Mouse (Mus musculus) heart, embryonic 10.5 days (tissue): ENCODE measurements around the gene Parp16. TPM values are rescaled to one million over a fixed set of nuclear protein-coding genes. Genes with fewer than 3 reads are reported as not detected.
A peak's percentile ranks its signal among the peaks of the same experiment; 100 is the strongest.

Experiments used
- DNase-seq: peaks from one replicate; pipeline ENCODE4 v3.0.0-alpha.2; 2017; ENCODE audit warnings: low spot score
- H3K27ac ChIP-seq: fragments of 300-500 bp; sonication (generic); 2 replicates; pipeline ENCODE4 v1.5.1; 2016; ENCODE audit warnings: mild to moderate bottlenecking
- H3K27me3 ChIP-seq: fragments of 300-500 bp; sonication (generic); 2 replicates; pipeline ENCODE4 v1.6.1; 2016; ENCODE audit warnings: mild to moderate bottlenecking; ENCODE audit not compliant: poor library complexity, insufficient read depth, severe bottlenecking
- H3K36me3 ChIP-seq: fragments of 300-500 bp; sonication (generic); 2 replicates; pipeline ENCODE4 v1.6.1; 2016; ENCODE audit warnings: mild to moderate bottlenecking, moderate library complexity
- H3K4me1 ChIP-seq: fragments of 300-500 bp; sonication (generic); 2 replicates; pipeline ENCODE4 v1.6.1; 2016; ENCODE audit warnings: mild to moderate bottlenecking
- H3K4me3 ChIP-seq: fragments of 300-500 bp; sonication (generic); 2 replicates; pipeline ENCODE4 v1.5.1; 2016; ENCODE audit warnings: mild to moderate bottlenecking, moderate library complexity
- H3K9me3 ChIP-seq: fragments of 300-500 bp; sonication (generic); 2 replicates; pipeline ENCODE4 v1.6.1; 2016; ENCODE audit warnings: mild to moderate bottlenecking, moderate library complexity
- WGBS: fragments of 180-500 bp; shearing (Covaris S2); methylation state at CpG from one replicate; pipeline ENCODE4 v1.1.7; 2016; 5-methylcytosine and 5-hydroxymethylcytosine counted together
- polyA plus RNA-seq: library from polyadenylated mRNA; unstranded; fragments of >200 nt; fragmentation: Nextera tagmentation; extraction: Ambion mirVana; gene quantifications from 2 replicates; pipeline ENCODE4 v1.2.1, GENCODE M21; 2016

Gene Parp16
- polyA plus RNA-seq: 4.8 and 5.8 TPM in 2 replicates

GRCm38 (mm10) chr9:65195053-65195452 is at the start of gene Parp16:
Gene Parp16, plus strand, starts transcription at chr9:65195353.
- Histone ChIP-seq H3K36me3 (no peaks in the 10 kb centered on the region), H3K4me3 (0 out of 2 replicates have a peak within 1 kb of the TSS, but pooled peaks have one; percentile 27), H3K27me3 (no peaks in the 10 kb centered on the region), H3K27ac (peak within 1 kb of the TSS; percentile 92; the same call in 1 of the 2 replicates), H3K9me3 (no peaks in the 10 kb centered on the region), H3K4me1 (peaks cover 40% of the 10 kb centered on the region)
- no peak for DNase-seq
- WGBS: 84% methylated on average over 4 of the region's 4 CpGs

GRCm38 (mm10) chr9:65146001-65146400 is 49.2 kb upstream of the Parp16 start:
- Histone ChIP-seq H3K27ac (no peak overlapping the region; the same call in 1 of the 2 replicates), H3K27me3 (no peaks in the 10 kb centered on the region; the same call in 1 of the 2 replicates), H3K4me3 (no peak overlapping the region), H3K36me3 (peaks cover 54% of the 10 kb centered on the region), H3K9me3 (no peaks in the 10 kb centered on the region), H3K4me1 (peaks cover 27% of the 10 kb centered on the region)
- no peak for DNase-seq
- WGBS: 57% methylated on average over 5 of the region's 5 CpGs

GRCm38 (mm10) chr9:65148507-65148906 is 46.6 kb upstream of the Parp16 start:
- H3K36me3 ChIP-seq: peaks cover 53% of the 10 kb centered on the region
- H3K27me3 ChIP-seq: no peaks in the 10 kb centered on the region; the same call in 1 of the 2 replicates
- 67% methylated on average over 7 of the region's 7 CpGs for WGBS
- no peak for DNase-seq
- no peak overlapping the region for H3K4me3 ChIP-seq
- H3K27ac ChIP-seq: no peak overlapping the region
- H3K9me3 ChIP-seq: no peaks in the 10 kb centered on the region
- peaks cover 25% of the 10 kb centered on the region for H3K4me1 ChIP-seq

GRCm38 (mm10) chr9:65152711-65153330 is 42.3 kb upstream of the Parp16 start:
- 55% methylated on average over 6 of the region's 6 CpGs for WGBS
- no peaks in the 10 kb centered on the region for H3K9me3 ChIP-seq
- no peaks in the 10 kb centered on the region for H3K27me3 ChIP-seq
- H3K4me1 ChIP-seq: peaks cover 59% of the 10 kb centered on the region
- H3K36me3 ChIP-seq: peaks cover 24% of the 10 kb centered on the region
- peak overlapping the region; percentile 76 for H3K27ac ChIP-seq
- H3K4me3 ChIP-seq: no peak overlapping the region
- DNase-seq: no peak

GRCm38 (mm10) chr9:65153331-65153711 is 41.8 kb upstream of the Parp16 start:
- Histone ChIP-seq H3K27ac (peak overlapping the region; percentile 76), H3K36me3 (peaks cover 19% of the 10 kb centered on the region), H3K4me1 (peaks cover 61% of the 10 kb centered on the region), H3K27me3 (no peaks in the 10 kb centered on the region), H3K4me3 (no peak overlapping the region), H3K9me3 (no peaks in the 10 kb centered on the region)
- no peak for DNase-seq
- WGBS: 13% methylated on average over 5 of the region's 5 CpGs

- DNase-seq: no peak
- H3K4me3 ChIP-seq: no peak overlapping the region
- WGBS: 56% methylated on average over 9 of the region's 9 CpGs
- peaks cover 67% of the 10 kb centered on the region for H3K4me1 ChIP-seq
- H3K9me3 ChIP-seq: no peaks in the 10 kb centered on the region
- H3K36me3 ChIP-seq: peaks cover 11% of the 10 kb centered on the region
- H3K27me3 ChIP-seq: no peaks in the 10 kb centered on the region
- peak overlapping the region; percentile 76 for H3K27ac ChIP-seq
Observed at GRCm38 (mm10) chr9:65154692-65155455, 40.3 kb upstream of the Parp16 start.

- Histone ChIP-seq H3K9me3 (no peaks in the 10 kb centered on the region), H3K27me3 (peaks cover 13% of the 10 kb centered on the region; the same call in 1 of the 2 replicates), H3K27ac (peak overlapping the region; percentile 81), H3K4me1 (peaks cover 79% of the 10 kb centered on the region), H3K4me3 (no peak overlapping the region; the same call in 1 of the 2 replicates), H3K36me3 (no peaks in the 10 kb centered on the region)
- DNase-seq: no peak
- 3% methylated on average over 8 of the region's 8 CpGs for WGBS
Observed at GRCm38 (mm10) chr9:65156604-65157003, 38.5 kb upstream of the Parp16 start.

GRCm38 (mm10) chr9:65157631-65158030 is 37.5 kb upstream of the Parp16 start:
- Histone ChIP-seq H3K4me1 (peaks cover 87% of the 10 kb centered on the region), H3K27ac (peak overlapping the region; percentile 81), H3K36me3 (no peaks in the 10 kb centered on the region), H3K4me3 (no peak overlapping the region), H3K27me3 (peaks cover 23% of the 10 kb centered on the region; the same call in 1 of the 2 replicates), H3K9me3 (no peaks in the 10 kb centered on the region)
- whole genome bisulfite sequencing: 10% methylated on average over 6 of the region's 6 CpGs
- peak; percentile 91 for DNase-seq

- whole genome bisulfite sequencing: 51% methylated on average over 4 of the region's 4 CpGs
- Histone ChIP-seq H3K27ac (no peak overlapping the region), H3K27me3 (peaks cover 41% of the 10 kb centered on the region; the same call in 1 of the 2 replicates), H3K4me1 (peaks cover 66% of the 10 kb centered on the region), H3K9me3 (no peaks in the 10 kb centered on the region), H3K36me3 (no peaks in the 10 kb centered on the region), H3K4me3 (no peak overlapping the region)
- DNase-seq: no peak
Observed at GRCm38 (mm10) chr9:65161188-65161587, 34.0 kb upstream of the Parp16 start.

- 15% methylated on average over 8 of the region's 8 CpGs for WGBS
- H3K27ac ChIP-seq: no peak overlapping the region; the same call in 1 of the 2 replicates
- peaks cover 63% of the 10 kb centered on the region for H3K4me1 ChIP-seq
- H3K27me3 ChIP-seq: peaks cover 41% of the 10 kb centered on the region; the same call in 1 of the 2 replicates
- no peaks in the 10 kb centered on the region for H3K36me3 ChIP-seq
- peak overlapping the region; percentile 66; the same call in 1 of the 2 replicates for H3K4me3 ChIP-seq
- H3K9me3 ChIP-seq: no peaks in the 10 kb centered on the region
- no peak for DNase-seq
Observed at GRCm38 (mm10) chr9:65161881-65162280, 33.3 kb upstream of the Parp16 start.

GRCm38 (mm10) chr9:65162711-65163639 is 32.2 kb upstream of the Parp16 start:
- Histone ChIP-seq H3K4me3 (peak overlapping the region; percentile 66), H3K27ac (peak overlapping the region; percentile 83), H3K9me3 (no peaks in the 10 kb centered on the region), H3K27me3 (peaks cover 41% of the 10 kb centered on the region; the same call in 1 of the 2 replicates), H3K36me3 (no peaks in the 10 kb centered on the region), H3K4me1 (peaks cover 53% of the 10 kb centered on the region)
- DNase-seq: peak; percentile 80
- WGBS: under 1% methylated on average over 59 of the region's 69 CpGs

- Histone ChIP-seq H3K36me3 (no peaks in the 10 kb centered on the region), H3K4me3 (no peak overlapping the region), H3K27ac (no peak overlapping the region), H3K9me3 (no peaks in the 10 kb centered on the region), H3K27me3 (peaks cover 41% of the 10 kb centered on the region; the same call in 1 of the 2 replicates), H3K4me1 (peaks cover 57% of the 10 kb centered on the region)
- WGBS: 12% methylated on average over 1 of the region's 1 CpGs
- DNase-seq: no peak
Observed at GRCm38 (mm10) chr9:65164870-65165269, 30.3 kb upstream of the Parp16 start.
